Mouse (Mus musculus) midbrain, embryonic 16.5 days (tissue): ENCODE measurements at regions not wholly inside any gene's neighbourhood (a gene's known extent, or its start where the extent isn't known, plus 50 kb on each side); places are given as distances from the start of the nearest gene placed in this dataset.

Source experiments
- ATAC-seq: fragments of 200-750 bp; cut with Nextera tagmentation; 2 replicates; pipeline ENCODE4 v1.8.0; 2017; ENCODE audit warnings: moderate TSS enrichment
- H3K27ac ChIP-seq: fragments of 300-500 bp; sonication (generic); 2 replicates; pipeline ENCODE4 v1.5.1; 2014; ENCODE audit warnings: mild to moderate bottlenecking, low read length, mixed read lengths
- H3K27me3 ChIP-seq: fragments of 300-500 bp; sonication (generic); 2 replicates; pipeline ENCODE4 v1.6.1; 2014; ENCODE audit warnings: low read depth, low read length, mixed read lengths; ENCODE audit not compliant: control insufficient read depth, insufficient read depth
- H3K36me3 ChIP-seq: fragments of 300-500 bp; sonication (generic); 2 replicates; pipeline ENCODE4 v1.6.1; 2014; ENCODE audit warnings: mild to moderate bottlenecking, low read length, moderate library complexity, mixed read lengths; ENCODE audit not compliant: control insufficient read depth, insufficient read depth
- H3K4me1 ChIP-seq: fragments of 300-500 bp; sonication (generic); 2 replicates; pipeline ENCODE4 v1.6.1; 2014; ENCODE audit warnings: mild to moderate bottlenecking, low read length, mixed read lengths; ENCODE audit not compliant: control insufficient read depth, insufficient read depth
- H3K4me2 ChIP-seq: fragments of 300-500 bp; sonication (generic); 2 replicates; pipeline ENCODE4 v1.6.1; 2014; ENCODE audit warnings: mild to moderate bottlenecking, low read length, mixed read lengths
- H3K4me3 ChIP-seq: fragments of 300-500 bp; sonication (generic); 2 replicates; pipeline ENCODE4 v1.5.1; 2014; ENCODE audit warnings: low read depth, mild to moderate bottlenecking, low read length, moderate library complexity, mixed read lengths
- H3K9ac ChIP-seq: fragments of 300-500 bp; sonication (generic); 2 replicates; pipeline ENCODE4 v1.6.1; 2014; ENCODE audit warnings: low read depth, low read length, mixed read lengths
- H3K9me3 ChIP-seq: fragments of 300-500 bp; sonication (generic); replicated peaks from 2 replicates; pipeline ENCODE4 v1.6.1; 2014; ENCODE audit warnings: mild to moderate bottlenecking, low read length, mixed read lengths; ENCODE audit not compliant: control insufficient read depth, poor library complexity, severe bottlenecking
- whole genome bisulfite sequencing: fragments of 180-500 bp; shearing (Covaris S2); extraction: QIAGEN DNeasy Blood & Tissue Kit; methylation state at CpG from one replicate; pipeline ENCODE4 v1.1.7; 2014; 5-methylcytosine and 5-hydroxymethylcytosine counted together

DNA sequence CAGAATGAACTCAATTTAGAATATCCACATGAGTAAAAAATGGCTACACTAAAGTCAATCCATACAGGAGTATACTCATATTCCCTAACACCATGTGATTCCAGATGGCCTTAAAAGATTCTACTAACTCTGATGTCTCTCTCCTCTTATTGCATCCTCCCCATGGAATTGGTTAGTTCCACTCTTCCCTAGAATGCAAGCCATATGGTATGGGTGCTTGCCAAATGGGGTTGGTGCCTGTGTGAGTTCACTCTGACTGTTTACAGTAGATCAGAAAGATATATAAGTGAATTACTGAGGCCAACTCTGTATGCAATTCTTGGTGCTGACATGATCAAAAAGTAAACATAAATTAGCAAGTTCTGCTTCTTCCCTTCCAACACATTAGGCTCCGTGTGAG lies 1558.2 kb upstream of the Cdh9 start:
- no peak overlapping the region for H3K9ac ChIP-seq
- no peaks in the 10 kb centered on the region for H3K4me1 ChIP-seq
- no peak overlapping the region for H3K4me2 ChIP-seq
- H3K4me3 ChIP-seq, result no peak overlapping the region
- WGBS, result 80% methylated on average over 1 of the region's 1 CpGs
- no peaks in the 10 kb centered on the region for H3K27me3 ChIP-seq
- ATAC-seq, result no peak
- H3K36me3 ChIP-seq, result no peaks in the 10 kb centered on the region
- no peaks in the 10 kb centered on the region for H3K9me3 ChIP-seq
- H3K27ac ChIP-seq, result no peak overlapping the region

DNA sequence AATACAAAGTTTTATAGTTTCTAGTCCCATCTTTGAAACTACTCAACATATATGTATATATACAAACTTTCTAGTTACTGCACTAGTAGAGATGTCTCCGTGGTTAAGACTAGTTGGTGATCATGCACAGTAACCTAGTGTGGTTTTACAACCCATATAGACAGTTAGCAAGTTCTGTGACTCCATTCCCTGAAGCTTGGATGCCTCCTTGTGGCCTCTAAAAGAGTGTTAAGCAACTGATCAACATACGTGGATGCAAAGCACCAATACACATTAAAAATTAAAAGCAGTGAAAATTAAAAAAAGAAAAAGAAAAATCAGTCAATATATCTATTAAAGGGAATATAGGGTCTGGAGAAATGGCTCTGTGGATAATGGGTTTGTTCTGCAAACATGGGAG lies 1508.3 kb upstream of the Cdh9 start:
- Histone ChIP-seq H3K9ac (no peak overlapping the region), H3K27ac (no peak overlapping the region), H3K4me1 (no peaks in the 10 kb centered on the region), H3K4me2 (no peak overlapping the region), H3K4me3 (no peak overlapping the region), H3K9me3 (no peaks in the 10 kb centered on the region), H3K27me3 (no peaks in the 10 kb centered on the region), H3K36me3 (no peaks in the 10 kb centered on the region)
- WGBS, result 68% methylated on average over 2 of the region's 2 CpGs
- ATAC-seq, result no peak

DNA sequence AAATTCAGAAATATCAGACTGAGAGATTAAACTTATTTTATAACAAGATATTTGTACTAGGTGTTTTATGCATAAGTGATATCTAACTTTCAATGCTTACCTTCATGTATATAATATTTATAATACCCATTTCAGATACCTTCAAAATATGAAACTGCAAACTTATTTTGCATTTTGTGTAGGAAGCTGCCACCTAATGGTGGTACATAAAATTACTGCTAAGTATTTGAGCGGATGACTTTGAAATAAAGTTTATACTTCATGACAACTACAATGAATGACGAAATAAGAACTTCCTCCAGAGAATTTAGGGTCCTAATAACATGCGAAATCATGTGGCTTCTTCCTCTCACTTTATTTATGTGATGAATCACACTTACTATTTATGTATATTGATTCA lies 1498.6 kb upstream of the Cdh9 start:
- no peak overlapping the region for H3K27ac ChIP-seq
- H3K4me2 ChIP-seq, result no peak overlapping the region
- ATAC-seq, result no peak
- H3K9me3 ChIP-seq, result peaks cover 3% of the 10 kb centered on the region; the same call in 1 of the 2 replicates
- H3K4me3 ChIP-seq, result no peak overlapping the region
- H3K27me3 ChIP-seq, result no peaks in the 10 kb centered on the region
- H3K9ac ChIP-seq, result no peak overlapping the region
- H3K36me3 ChIP-seq, result no peaks in the 10 kb centered on the region
- 70% methylated on average over 3 of the region's 3 CpGs for WGBS
- no peaks in the 10 kb centered on the region for H3K4me1 ChIP-seq

DNA sequence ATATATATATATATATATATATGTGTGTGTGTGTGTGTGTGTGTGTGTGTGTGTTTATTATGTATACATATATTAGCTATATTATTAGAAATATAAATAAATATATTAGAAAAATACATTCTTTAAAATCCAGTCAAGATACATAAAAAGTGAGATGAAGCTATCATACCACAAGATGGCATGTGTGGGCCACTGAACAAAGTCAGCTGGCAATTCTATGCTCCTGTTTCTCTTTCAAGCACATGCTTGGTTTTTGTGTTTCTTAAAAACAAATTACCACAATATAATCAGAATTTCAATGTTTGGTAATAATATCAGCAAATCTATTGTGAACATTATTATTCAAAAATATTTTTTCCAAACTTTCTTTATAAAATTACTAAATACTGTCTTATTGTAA lies 1490.2 kb upstream of the Cdh9 start:
- no peaks in the 10 kb centered on the region for H3K27me3 ChIP-seq
- no peaks in the 10 kb centered on the region for H3K4me1 ChIP-seq
- H3K4me3 ChIP-seq, result no peak overlapping the region
- no peak overlapping the region for H3K4me2 ChIP-seq
- H3K9ac ChIP-seq, result no peak overlapping the region
- no peak for ATAC-seq
- H3K9me3 ChIP-seq, result no peaks in the 10 kb centered on the region
- no peak overlapping the region for H3K27ac ChIP-seq
- no peaks in the 10 kb centered on the region for H3K36me3 ChIP-seq
